Mouse (Mus musculus) midbrain, embryonic 14.5 days (tissue): ENCODE data around the gene Grik2. TPM values are rescaled to one million over a fixed set of nuclear protein-coding genes. Genes with fewer than 3 reads are reported as not detected.

Source experiments
- ATAC-seq: fragments of 200-750 bp; cut with Nextera tagmentation; 2 replicates; pipeline ENCODE4 v1.8.0; 2017; ENCODE audit warnings: moderate number of reproducible peaks, moderate library complexity; ENCODE audit not compliant: low FRiP score, low TSS enrichment
- DNase-seq: peaks from one replicate; pipeline ENCODE4 v3.0.0-alpha.2; 2015
- H3K27ac ChIP-seq: fragments of 300-500 bp; sonication (generic); replicated peaks from 2 replicates; pipeline ENCODE4 v1.5.1; 2014; ENCODE audit warnings: mild to moderate bottlenecking, low read depth, low read length, moderate library complexity
- H3K27me3 ChIP-seq: fragments of 300-500 bp; sonication (generic); 2 replicates; pipeline ENCODE4 v1.6.1; 2014; ENCODE audit warnings: low read length, control low read depth, mixed read lengths; ENCODE audit not compliant: control insufficient read depth, insufficient read depth
- H3K36me3 ChIP-seq: fragments of 300-500 bp; sonication (generic); 2 replicates; pipeline ENCODE4 v1.6.1; 2014; ENCODE audit warnings: low read length, control low read depth; ENCODE audit not compliant: control insufficient read depth, insufficient read depth
- H3K4me1 ChIP-seq: fragments of 300-500 bp; sonication (generic); 2 replicates; pipeline ENCODE4 v1.6.1; 2014; ENCODE audit warnings: mild to moderate bottlenecking, antibody characterized with exemption, low read length, control low read depth; ENCODE audit not compliant: control insufficient read depth, insufficient read depth
- H3K4me2 ChIP-seq: fragments of 300-500 bp; sonication (generic); 2 replicates; pipeline ENCODE4 v1.6.1; 2014; ENCODE audit warnings: mild to moderate bottlenecking, low read length, moderate library complexity
- H3K4me3 ChIP-seq: fragments of 300-500 bp; sonication (generic); replicated peaks from 2 replicates; pipeline ENCODE4 v1.5.1; 2014; ENCODE audit warnings: low read depth, low read length
- H3K9ac ChIP-seq: fragments of 300-500 bp; sonication (generic); replicated peaks from 2 replicates; pipeline ENCODE4 v1.6.1; 2014; ENCODE audit warnings: mild to moderate bottlenecking, low read length, moderate library complexity
- H3K9me3 ChIP-seq: fragments of 300-500 bp; sonication (generic); 2 replicates; pipeline ENCODE4 v1.6.1; 2016; ENCODE audit warnings: low read length, control low read depth, mixed read lengths; ENCODE audit not compliant: control insufficient read depth
- WGBS: fragments of 180-500 bp; shearing (Covaris S2); extraction: QIAGEN DNeasy Blood & Tissue Kit; methylation state at CpG from one replicate; pipeline ENCODE4 v1.1.7; 2014; 5-methylcytosine and 5-hydroxymethylcytosine counted together
- polyA plus RNA-seq: library from polyadenylated mRNA; unstranded; fragments of >200 nt; fragmentation: Nextera tagmentation; extraction: Ambion mirVana; gene quantifications from 2 replicates; pipeline ENCODE4 v1.2.1, GENCODE M21; 2014

Gene Grik2
- polyA plus RNA-seq, 1 experiment from 2014 or later, result 45.2 TPM

GRCm38 (mm10) chr10:49597652-49598051, 190.9 kb downstream of the Grik2 start:
- Histone ChIP-seq H3K9me3 (no peaks in the 10 kb centered on the region), H3K4me3 (no peak overlapping the region), H3K9ac (no peak overlapping the region), H3K4me1 (no peaks in the 10 kb centered on the region), H3K36me3 (no peaks in the 10 kb centered on the region), H3K27ac (no peak overlapping the region), H3K4me2 (no peak overlapping the region), H3K27me3 (no peaks in the 10 kb centered on the region)
- DNase-seq (no peak), ATAC-seq (no peak)
- 71% methylated on average over 2 of the region's 2 CpGs for WGBS

- H3K4me3 ChIP-seq, result no peak overlapping the region
- DNase-seq, result no peak
These were observed 215.1 kb downstream of the Grik2 start for GRCm38 (mm10) chr10:49573514-49573913.

GRCm38 (mm10) chr10:49559872-49560407, 228.6 kb downstream of the Grik2 start:
- no peak for DNase-seq
- no peak overlapping the region for H3K9ac ChIP-seq
- no peak for ATAC-seq

More at GRCm38 (mm10) chr10:49573514-49573913, 215.1 kb downstream of the Grik2 start:
- Histone ChIP-seq H3K27ac (no peak overlapping the region), H3K36me3 (no peaks in the 10 kb centered on the region), H3K27me3 (no peaks in the 10 kb centered on the region), H3K9ac (no peak overlapping the region), H3K4me2 (no peak overlapping the region), H3K4me1 (no peaks in the 10 kb centered on the region), H3K9me3 (no peaks in the 10 kb centered on the region)
- no peak for ATAC-seq
- 89% methylated on average over 7 of the region's 7 CpGs for WGBS

DNA sequence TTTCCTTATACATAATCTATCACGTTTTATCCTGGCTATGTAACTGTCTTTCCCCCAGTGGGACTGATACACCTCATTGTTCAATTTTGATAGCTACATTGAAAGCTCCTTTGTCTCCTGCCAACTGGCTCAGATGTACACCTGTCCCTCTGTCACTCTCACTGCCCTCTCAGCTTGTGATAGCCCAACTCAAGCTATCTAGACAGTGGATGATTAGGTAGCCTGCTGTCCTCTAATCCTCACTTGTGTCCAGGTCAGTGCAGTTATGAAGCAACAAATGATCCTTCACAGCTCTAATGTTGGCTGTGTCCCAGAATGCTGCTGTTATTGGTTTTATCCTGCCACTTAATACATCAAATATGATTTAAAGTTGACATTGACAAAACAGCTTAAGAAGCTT, 246.3 kb downstream of the Grik2 start:
- ATAC-seq (no peak), DNase-seq (no peak)
- H3K4me2 ChIP-seq, result no peak overlapping the region
- WGBS, result 65% methylated on average over 1 of the region's 1 CpGs
- no peaks in the 10 kb centered on the region for H3K4me1 ChIP-seq
- H3K9me3 ChIP-seq, result no peaks in the 10 kb centered on the region
- no peaks in the 10 kb centered on the region for H3K27me3 ChIP-seq
- H3K27ac ChIP-seq, result no peak overlapping the region
- no peak overlapping the region for H3K9ac ChIP-seq
- no peaks in the 10 kb centered on the region for H3K36me3 ChIP-seq
- H3K4me3 ChIP-seq, result no peak overlapping the region

More at GRCm38 (mm10) chr10:49559872-49560407, 228.6 kb downstream of the Grik2 start:
- Histone ChIP-seq H3K36me3 (no peaks in the 10 kb centered on the region), H3K27ac (no peak overlapping the region), H3K4me2 (no peak overlapping the region), H3K9me3 (no peaks in the 10 kb centered on the region), H3K4me1 (no peaks in the 10 kb centered on the region), H3K4me3 (no peak overlapping the region), H3K27me3 (no peaks in the 10 kb centered on the region)
- WGBS, result 73% methylated on average over 1 of the region's 1 CpGs

DNA sequence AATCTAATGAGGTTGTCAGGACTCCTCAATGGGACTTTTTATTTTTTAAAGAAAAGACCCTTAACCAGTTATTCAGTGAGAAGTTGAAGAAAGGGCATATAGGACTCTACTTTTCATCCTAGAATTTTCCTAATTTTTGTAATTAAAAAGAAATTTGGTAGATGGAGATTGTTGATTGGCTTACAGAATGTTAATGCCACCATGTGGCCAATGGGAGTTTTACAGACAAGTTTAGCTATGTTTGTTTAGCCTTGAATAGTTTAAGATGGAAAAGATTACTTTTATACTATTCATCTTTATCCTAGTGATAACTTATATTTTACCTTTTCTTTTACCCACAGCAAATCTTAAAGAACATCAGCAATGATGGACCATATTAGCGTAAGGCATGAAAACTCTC, 268.8 kb downstream of the Grik2 start:
- H3K9me3 ChIP-seq, result no peaks in the 10 kb centered on the region
- 98% methylated on average over 1 of the region's 1 CpGs for WGBS
- H3K9ac ChIP-seq, result no peak overlapping the region
- no peak overlapping the region for H3K27ac ChIP-seq
- no peak overlapping the region for H3K4me3 ChIP-seq
- no peaks in the 10 kb centered on the region for H3K27me3 ChIP-seq
- no peak overlapping the region for H3K4me2 ChIP-seq
- DNase-seq, result no peak
- H3K36me3 ChIP-seq, result no peaks in the 10 kb centered on the region
- H3K4me1 ChIP-seq, result no peaks in the 10 kb centered on the region
- no peak for ATAC-seq

DNA sequence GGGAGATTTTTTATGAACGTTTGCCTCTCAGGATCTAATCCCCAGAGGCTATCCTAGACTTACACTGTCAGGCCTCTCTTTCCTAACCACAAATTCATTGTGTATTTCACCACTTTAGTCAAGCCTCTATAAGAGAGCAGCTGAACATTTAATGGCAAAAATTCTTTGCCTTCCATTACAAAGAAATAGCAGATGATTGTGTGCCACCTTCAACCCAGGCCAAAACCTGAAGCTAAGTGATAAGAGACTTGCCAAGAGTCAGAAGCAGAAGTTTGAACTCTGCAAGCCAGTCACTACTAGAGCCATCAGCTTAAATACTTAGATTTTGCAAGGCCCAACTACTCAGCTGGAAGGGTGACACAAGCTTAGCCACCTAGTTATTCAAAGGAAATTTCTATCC, 287.9 kb downstream of the Grik2 start:
- ATAC-seq (no peak), DNase-seq (no peak)
- no peak overlapping the region for H3K27ac ChIP-seq
- H3K27me3 ChIP-seq, result no peaks in the 10 kb centered on the region
- no peaks in the 10 kb centered on the region for H3K9me3 ChIP-seq
- no peak overlapping the region for H3K9ac ChIP-seq
- H3K4me2 ChIP-seq, result no peak overlapping the region
- H3K36me3 ChIP-seq, result peaks cover under 1% of the 10 kb centered on the region; the same call in 1 of the 2 replicates
- 63% methylated on average over 1 of the region's 1 CpGs for WGBS
- no peak overlapping the region for H3K4me3 ChIP-seq
- H3K4me1 ChIP-seq, result no peaks in the 10 kb centered on the region

DNA sequence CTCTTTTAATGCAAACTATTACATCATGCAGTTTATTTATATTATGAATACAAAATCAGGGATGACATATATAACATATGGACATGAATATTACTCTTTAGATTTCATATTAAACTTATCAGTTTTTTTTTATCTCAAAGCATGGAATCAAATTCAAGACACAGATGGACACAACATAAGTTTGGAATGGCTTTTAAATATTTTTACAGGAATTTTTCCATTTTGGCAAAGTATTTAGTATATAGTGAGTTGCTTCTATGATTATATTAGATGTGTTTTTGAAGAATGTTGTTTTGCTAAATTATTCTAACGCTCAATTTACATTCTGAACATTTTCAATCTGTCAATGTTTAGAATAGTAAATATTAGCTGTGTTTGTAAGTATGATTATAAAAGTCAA, 291.3 kb downstream of the Grik2 start:
- Histone ChIP-seq H3K4me3 (no peak overlapping the region), H3K27ac (no peak overlapping the region), H3K9me3 (no peaks in the 10 kb centered on the region), H3K36me3 (peaks cover 4% of the 10 kb centered on the region; the same call in 1 of the 2 replicates), H3K9ac (no peak overlapping the region), H3K4me2 (no peak overlapping the region), H3K27me3 (no peaks in the 10 kb centered on the region), H3K4me1 (no peaks in the 10 kb centered on the region)
- no peak for ATAC-seq
- no peak for DNase-seq
- 93% methylated on average over 1 of the region's 1 CpGs for WGBS

DNA sequence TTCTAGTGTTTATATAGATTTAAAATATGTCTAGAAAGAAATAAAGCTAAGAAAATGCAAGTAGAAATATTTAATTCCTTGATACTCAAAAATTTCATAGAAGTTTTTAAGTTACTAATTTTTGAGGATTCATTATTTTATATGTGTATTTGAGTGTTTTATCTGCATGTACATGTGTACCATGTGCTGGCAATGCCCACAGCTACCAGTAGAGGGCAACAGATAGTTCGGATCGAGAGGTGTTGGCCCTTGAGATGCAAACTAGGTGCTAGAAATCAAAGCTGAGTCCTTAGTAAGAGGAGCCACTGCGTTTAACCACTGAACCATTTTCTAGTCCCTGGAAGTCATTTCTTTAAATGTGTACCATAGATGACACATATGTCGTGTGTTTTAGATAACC, 307.1 kb downstream of the Grik2 start:
- 92% methylated on average over 4 of the region's 4 CpGs for WGBS
- H3K9ac ChIP-seq, result no peak overlapping the region
- H3K36me3 ChIP-seq, result no peaks in the 10 kb centered on the region
- ATAC-seq, result no peak
- DNase-seq, result no peak
- no peak overlapping the region for H3K4me2 ChIP-seq
- no peaks in the 10 kb centered on the region for H3K4me1 ChIP-seq
- H3K9me3 ChIP-seq, result no peaks in the 10 kb centered on the region
- H3K27me3 ChIP-seq, result no peaks in the 10 kb centered on the region
- H3K27ac ChIP-seq, result no peak overlapping the region
- no peak overlapping the region for H3K4me3 ChIP-seq

DNA sequence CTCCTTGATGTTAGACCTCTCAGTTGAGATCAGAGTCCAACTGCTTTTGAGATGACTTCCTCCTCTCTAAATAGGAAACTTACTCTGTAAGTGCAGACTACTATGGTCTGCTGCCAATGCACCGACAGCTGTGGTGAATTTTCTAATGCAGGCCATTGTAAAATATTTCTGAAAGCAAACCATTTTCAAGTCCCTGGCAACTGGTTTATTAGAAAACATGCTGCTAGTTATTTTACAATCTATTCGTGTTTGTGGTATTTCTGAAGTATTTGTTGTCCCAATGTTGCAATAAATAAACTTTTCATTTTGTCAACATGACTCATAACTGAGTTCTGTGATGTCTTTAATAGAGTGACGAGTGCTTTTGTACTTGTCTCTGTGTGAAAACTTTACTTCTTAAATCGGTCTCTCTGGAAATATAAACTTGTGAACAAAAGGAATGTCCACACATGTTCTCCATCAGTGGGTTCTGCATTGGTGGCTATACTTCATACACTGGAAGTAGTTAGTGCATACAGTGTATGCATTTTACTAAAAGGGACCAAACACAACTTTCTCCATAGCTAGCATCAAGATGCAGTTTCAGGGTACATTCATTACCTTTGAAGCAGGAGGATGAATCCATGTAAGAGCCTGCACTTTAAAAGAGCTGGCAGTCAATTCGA, 308.3 kb downstream of the Grik2 start:
- no peaks in the 10 kb centered on the region for H3K36me3 ChIP-seq
- H3K4me2 ChIP-seq, result no peak overlapping the region
- ATAC-seq, result no peak
- no peak overlapping the region for H3K9ac ChIP-seq
- H3K27me3 ChIP-seq, result no peaks in the 10 kb centered on the region
- 89% methylated on average over 5 of the region's 5 CpGs for WGBS
- H3K4me1 ChIP-seq, result no peaks in the 10 kb centered on the region
- no peak overlapping the region for H3K4me3 ChIP-seq
- no peak for DNase-seq
- H3K9me3 ChIP-seq, result no peaks in the 10 kb centered on the region
- no peak overlapping the region for H3K27ac ChIP-seq
